Mouse (Mus musculus): ENCODE data around the gene G530012D18Rik. TPM values are rescaled to one million over a fixed set of nuclear protein-coding genes. Genes with fewer than 3 reads are reported as not detected.

The G530012D18Rik gene
- polyA plus RNA-seq (2012; rRNA removed; ENCODE audit: low replicate concordance) = not detected in 2 replicates

DNA sequence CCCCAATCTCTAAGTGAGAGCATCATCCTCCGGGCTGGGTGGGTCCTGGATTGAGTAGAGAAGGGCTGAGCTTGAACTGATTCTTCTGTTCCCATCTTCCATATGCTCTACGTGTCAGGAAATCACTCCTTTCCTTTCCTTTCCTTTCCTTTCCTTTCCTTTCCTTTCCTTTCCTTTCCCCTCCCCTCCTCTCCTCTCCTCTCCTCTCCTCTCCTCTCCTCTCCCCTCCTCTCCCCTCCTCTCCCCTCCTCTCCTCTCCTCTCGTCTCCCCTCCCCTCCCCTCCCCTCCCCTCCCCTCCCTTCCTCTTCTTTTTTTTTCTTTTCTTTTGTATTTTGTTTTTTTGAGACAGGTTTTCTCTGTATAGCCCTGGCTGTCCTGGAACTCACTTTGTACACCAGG, at the start of gene G530012D18Rik:
Gene G530012D18Rik (plus strand): TSS at position 301 of the 400 bp plus-strand sequence.

DNA sequence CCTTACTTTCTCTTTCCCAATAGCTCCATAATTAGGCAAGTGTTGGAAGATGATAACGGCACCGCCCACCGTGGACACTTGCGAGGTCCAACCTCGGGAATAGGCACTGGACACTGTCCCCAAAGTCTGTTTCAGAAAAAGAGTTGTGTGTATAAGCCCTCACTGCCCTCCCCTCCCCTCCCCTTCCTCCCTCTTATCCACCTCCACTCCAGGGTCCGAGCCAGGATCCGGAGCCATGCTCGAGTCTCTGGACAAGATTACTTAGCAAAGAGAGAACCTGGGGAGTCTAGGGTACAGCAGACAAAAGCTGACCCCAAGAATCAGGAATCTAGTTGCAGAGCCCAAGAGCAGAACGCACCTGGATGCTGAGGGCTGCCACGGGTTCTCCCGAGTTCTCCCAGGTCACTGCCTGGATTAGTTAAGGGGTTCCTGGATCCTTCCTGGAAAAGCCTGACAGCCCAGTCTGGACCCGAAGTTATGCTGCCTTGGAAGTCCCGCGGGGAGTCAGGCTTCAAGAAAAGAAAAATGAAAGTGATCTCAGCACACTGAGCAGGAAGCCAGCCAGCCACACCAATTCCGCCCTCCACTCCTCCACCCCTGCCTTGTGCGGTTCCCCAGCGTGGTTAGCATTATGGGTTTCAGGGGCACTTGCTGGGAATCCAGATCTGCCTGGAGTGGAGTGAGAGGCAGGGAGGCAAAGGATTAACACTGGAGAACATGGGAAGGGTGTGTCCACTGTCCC, 23.0 kb downstream of the G530012D18Rik start, which contains the start of gene Sp110:
Gene Sp110 (minus strand): TSS at position 547 of the 742 bp plus-strand sequence.

GRCm38 (mm10) chr1:85600078-85600477, 24.6 kb downstream of the G530012D18Rik start, which contains the start of gene Sp140:
TSS of gene Sp140 (plus strand) at chr1:85600378.

Other genes with a start within 250 kb of the G530012D18Rik start
- 2.0 and 5.2 TPM in 2 replicates for gene Sp110, start 23.1 kb downstream of the G530012D18Rik start, polyA plus RNA-seq (2012; rRNA removed; ENCODE audit: low replicate concordance)
- 2.1 and 4.1 TPM in 2 replicates for gene Sp140, start 24.7 kb downstream of the G530012D18Rik start, polyA plus RNA-seq (2012; rRNA removed; ENCODE audit: low replicate concordance)
- gene Sp100, start 74.3 kb downstream of the G530012D18Rik start, polyA plus RNA-seq (2012; rRNA removed; ENCODE audit: low replicate concordance) = 2.1 and 7.9 TPM in 2 replicates
- 0.27 and 1.3 TPM in 2 replicates for gene A630001G21Rik, start 203.0 kb downstream of the G530012D18Rik start, polyA plus RNA-seq (2012; rRNA removed; ENCODE audit: low replicate concordance)
- gene Cab39, start 217.8 kb downstream of the G530012D18Rik start, polyA plus RNA-seq (2012; rRNA removed; ENCODE audit: low replicate concordance) = 37.1 and 38.1 TPM in 2 replicates